Mouse (Mus musculus) right cerebral cortex, adult 18-20 months (tissue): ENCODE results near the gene Sh2d4b.

Source experiments
- DNase-seq: peaks from one replicate; pipeline ENCODE4 v3.0.0; 2022; ENCODE audit warnings: mixed read lengths

Sh2d4b gene

GRCm38 (mm10) chr14:40830094-40830493 is 63.0 kb downstream of the Sh2d4b start:
- no peak for DNase-seq

- no peak for DNase-seq
Observed at GRCm38 (mm10) chr14:40818051-40818450, 75.0 kb downstream of the Sh2d4b start.

- peak; percentile 4 for DNase-seq
Observed at GRCm38 (mm10) chr14:40816715-40817114, 76.4 kb downstream of the Sh2d4b start.

GRCm38 (mm10) chr14:40791606-40792005 is 101.5 kb downstream of the Sh2d4b start:
- peak; percentile 43 for DNase-seq

GRCm38 (mm10) chr14:40789110-40789509 is 104.0 kb downstream of the Sh2d4b start:
- peak; percentile 6 for DNase-seq

- DNase-seq, result no peak
Observed at GRCm38 (mm10) chr14:40769097-40770090, 123.7 kb downstream of the Sh2d4b start.
